Mouse (Mus musculus): ENCODE data around the gene Rilpl1. TPM values are rescaled to one million over a fixed set of nuclear protein-coding genes. Genes with fewer than 3 reads are reported as not detected.
"Not testable (repeated sequence)": the region's sequence is repeated elsewhere in the genome, so short reads cannot be mapped to it uniquely, and the experiment has no call there.

Gene Rilpl1
- 1.4 to 3.0 TPM in 2 of 3 replicates, not detected in the other for total RNA-seq (2017)

GRCm38 (mm10) chr5:124530655-124531582, at the start of gene Rilpl1:
Gene Rilpl1 (minus strand): TSS chr5:124531391.
- ATAC-seq (replicated peaks; ENCODE audit: insufficient number of reproducible peaks, low FRiP score, low TSS enrichment, poor library complexity, severe bottlenecking), result no peak

- peak; percentile 84 for ATAC-seq (replicated peaks; ENCODE audit: insufficient number of reproducible peaks, low FRiP score, low TSS enrichment, poor library complexity, severe bottlenecking)
These were observed 47.6 kb upstream of the Rilpl1 start, which contains the start of the genes Eif2b1 and Gtf2h3 for GRCm38 (mm10) chr5:124578633-124579317. Gene Eif2b1 (minus strand): TSS chr5:124579131. Gene Gtf2h3 (plus strand): TSS chr5:124579140.

GRCm38 (mm10) chr5:124575467-124575866, 44.3 kb upstream of the Rilpl1 start:
- ATAC-seq (replicated peaks; ENCODE audit: insufficient number of reproducible peaks, low FRiP score, low TSS enrichment, poor library complexity, severe bottlenecking), result no peak

GRCm38 (mm10) chr5:124571068-124571467, 39.9 kb upstream of the Rilpl1 start:
- no peak for ATAC-seq (replicated peaks; ENCODE audit: insufficient number of reproducible peaks, low FRiP score, low TSS enrichment, poor library complexity, severe bottlenecking)

GRCm38 (mm10) chr5:124555145-124555544, 24.0 kb upstream of the Rilpl1 start:
- no peak for ATAC-seq (replicated peaks; ENCODE audit: insufficient number of reproducible peaks, low FRiP score, low TSS enrichment, poor library complexity, severe bottlenecking)

- no peak for ATAC-seq (replicated peaks; ENCODE audit: insufficient number of reproducible peaks, low FRiP score, low TSS enrichment, poor library complexity, severe bottlenecking)
These were observed 22.4 kb upstream of the Rilpl1 start for GRCm38 (mm10) chr5:124553607-124554006.

GRCm38 (mm10) chr5:124552558-124553307, 21.5 kb upstream of the Rilpl1 start, which contains the start of gene Ddx55:
Gene Ddx55 (plus strand): TSS chr5:124552864.
- ATAC-seq (replicated peaks; ENCODE audit: insufficient number of reproducible peaks, low FRiP score, low TSS enrichment, poor library complexity, severe bottlenecking), result peak; percentile 96

- no peak for ATAC-seq (replicated peaks; ENCODE audit: insufficient number of reproducible peaks, low FRiP score, low TSS enrichment, poor library complexity, severe bottlenecking)
These were observed 20.9 kb upstream of the Rilpl1 start for GRCm38 (mm10) chr5:124552094-124552472.

GRCm38 (mm10) chr5:124551349-124552093, 20.3 kb upstream of the Rilpl1 start:
- ATAC-seq (replicated peaks; ENCODE audit: insufficient number of reproducible peaks, low FRiP score, low TSS enrichment, poor library complexity, severe bottlenecking), result not testable (repeated sequence)

- ATAC-seq (replicated peaks; ENCODE audit: insufficient number of reproducible peaks, low FRiP score, low TSS enrichment, poor library complexity, severe bottlenecking), result not testable (repeated sequence)
These were observed 19.5 kb upstream of the Rilpl1 start for GRCm38 (mm10) chr5:124550737-124551136.

- no peak for ATAC-seq (replicated peaks; ENCODE audit: insufficient number of reproducible peaks, low FRiP score, low TSS enrichment, poor library complexity, severe bottlenecking)
These were observed 10.4 kb upstream of the Rilpl1 start for GRCm38 (mm10) chr5:124541602-124541973.

GRCm38 (mm10) chr5:124540905-124541601, 9.9 kb upstream of the Rilpl1 start:
- peak; percentile 29 for ATAC-seq (replicated peaks; ENCODE audit: insufficient number of reproducible peaks, low FRiP score, low TSS enrichment, poor library complexity, severe bottlenecking)

GRCm38 (mm10) chr5:124540383-124540786, 9.2 kb upstream of the Rilpl1 start, which contains the start of gene Tmed2:
Gene Tmed2 (plus strand): TSS chr5:124540695.
- ATAC-seq (replicated peaks; ENCODE audit: insufficient number of reproducible peaks, low FRiP score, low TSS enrichment, poor library complexity, severe bottlenecking), result peak; percentile 95

- ATAC-seq (replicated peaks; ENCODE audit: insufficient number of reproducible peaks, low FRiP score, low TSS enrichment, poor library complexity, severe bottlenecking), result no peak
These were observed 8.7 kb upstream of the Rilpl1 start for GRCm38 (mm10) chr5:124539905-124540304.

GRCm38 (mm10) chr5:124538813-124539792, 7.9 kb upstream of the Rilpl1 start:
- peak; percentile 49 for ATAC-seq (replicated peaks; ENCODE audit: insufficient number of reproducible peaks, low FRiP score, low TSS enrichment, poor library complexity, severe bottlenecking)

GRCm38 (mm10) chr5:124536776-124537175, 5.6 kb upstream of the Rilpl1 start:
- ATAC-seq (replicated peaks; ENCODE audit: insufficient number of reproducible peaks, low FRiP score, low TSS enrichment, poor library complexity, severe bottlenecking), result no peak

Measured in monocyte, adult 5-6 weeks (primary cell).